Mouse (Mus musculus) NIH3T3 (cell line): ENCODE results near the gene Tomt.
A peak's percentile ranks its signal among the peaks of the same experiment; 100 is the strongest.

Experiments
- DNase-seq: peaks from one replicate; pipeline ENCODE4 v3.0.0-alpha.2; 2012; ENCODE audit warnings: low read depth

Tomt gene

GRCm38 (mm10) chr7:101853816-101854215 is 52.3 kb downstream of the Tomt start:
- peak; percentile 73 for DNase-seq

DNA sequence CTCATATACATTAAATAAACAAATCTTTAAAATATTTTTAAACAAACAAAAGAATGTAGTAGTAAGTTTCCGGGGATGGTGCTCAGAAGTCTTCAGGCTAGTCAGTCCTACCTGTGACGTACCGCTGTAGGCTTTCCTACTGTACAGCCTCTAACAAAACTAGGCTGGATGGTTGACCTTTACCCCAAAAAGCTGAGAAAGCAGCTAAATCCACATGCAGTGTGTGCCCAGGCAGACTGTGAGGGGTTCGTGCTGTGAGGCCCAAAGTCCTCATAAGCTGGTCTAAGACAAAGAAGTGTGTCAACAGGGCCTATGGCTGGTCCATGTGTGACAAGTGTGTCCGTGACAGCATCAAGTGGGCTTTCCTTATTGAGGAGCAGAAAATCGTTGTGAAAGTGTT is 53.3 kb downstream of the Tomt start:
- DNase-seq: no peak

DNA sequence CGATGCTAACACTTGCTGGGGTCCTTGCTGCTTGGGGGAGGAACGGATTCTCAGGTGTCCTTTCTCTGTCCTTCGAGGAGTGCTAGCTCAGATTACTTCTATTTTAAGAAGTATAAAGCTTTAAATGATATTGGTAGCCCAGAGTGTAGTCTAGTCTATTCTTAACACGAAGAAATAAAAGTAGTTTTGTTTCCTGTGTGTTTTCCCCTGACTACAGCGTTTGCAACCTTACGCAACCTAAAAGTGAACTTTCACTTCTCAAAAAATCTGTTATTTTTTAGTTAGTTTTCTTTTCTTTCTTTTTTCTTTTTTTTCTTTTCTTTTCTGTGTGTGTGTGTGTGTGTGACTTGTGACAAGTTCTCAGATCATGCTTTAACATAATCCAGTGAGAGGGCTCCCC is 54.5 kb downstream of the Tomt start:
- no peak for DNase-seq
